Mouse (Mus musculus) natural killer cell, adult 2 months (primary cell): ENCODE data around the gene Zfp654.

ENCODE experiments used
- DNase-seq, 2 experiments: peaks; one replicate each; pipeline ENCODE4 v3.0.0; 2022; ENCODE audit warnings: low spot score in 2 of 2

Gene Zfp654

DNA sequence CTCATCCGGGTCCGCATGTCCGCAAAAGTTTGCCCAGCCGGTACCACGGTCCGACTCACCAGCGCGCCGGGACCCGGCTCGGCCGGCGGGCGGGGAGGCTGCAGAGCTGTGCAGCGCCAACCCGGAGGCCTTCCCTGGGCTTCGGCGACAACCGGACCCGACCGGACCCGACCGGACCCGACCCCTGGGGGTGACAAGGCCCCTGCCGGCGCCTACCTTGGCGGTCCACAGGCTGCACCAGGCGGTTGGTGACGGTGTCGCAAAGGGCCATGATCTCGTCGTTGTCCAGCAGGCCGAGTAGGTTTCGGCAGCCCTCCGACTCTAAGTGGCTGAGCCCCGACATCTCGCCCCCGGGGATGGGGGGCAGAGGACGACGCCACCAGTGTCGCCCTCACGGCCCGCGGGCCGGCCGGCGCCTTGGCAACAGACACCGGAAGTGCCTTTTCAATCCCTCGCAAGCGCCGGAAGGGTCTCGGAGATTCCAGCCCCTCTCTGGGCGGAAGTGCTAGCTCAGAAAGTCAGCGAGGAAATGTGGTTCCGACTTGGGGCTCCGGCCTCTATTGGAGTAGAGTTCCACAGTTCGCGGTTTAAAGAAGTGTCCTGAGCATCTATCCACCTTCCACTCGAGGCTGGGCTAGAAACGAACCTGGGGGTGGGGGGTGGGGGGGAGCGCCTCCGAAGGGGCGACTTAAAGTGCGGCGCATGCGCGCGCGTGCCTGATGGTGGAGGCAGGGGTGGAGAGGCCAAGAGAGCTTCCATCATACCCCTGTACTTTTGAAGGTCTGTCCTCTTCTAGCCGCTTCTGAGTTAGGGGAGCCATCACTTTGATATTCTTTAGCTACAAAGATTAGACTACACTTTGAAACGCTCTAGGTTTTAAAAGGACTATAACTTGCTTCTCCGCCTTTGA, 80.7 kb downstream of the Zfp654 start, which contains the start of gene 4930453N24Rik:
4930453N24Rik (minus strand) TSS at position 641 of the 910 bp plus-strand sequence.
- peak; percentile 82 to 85 for DNase-seq

DNA sequence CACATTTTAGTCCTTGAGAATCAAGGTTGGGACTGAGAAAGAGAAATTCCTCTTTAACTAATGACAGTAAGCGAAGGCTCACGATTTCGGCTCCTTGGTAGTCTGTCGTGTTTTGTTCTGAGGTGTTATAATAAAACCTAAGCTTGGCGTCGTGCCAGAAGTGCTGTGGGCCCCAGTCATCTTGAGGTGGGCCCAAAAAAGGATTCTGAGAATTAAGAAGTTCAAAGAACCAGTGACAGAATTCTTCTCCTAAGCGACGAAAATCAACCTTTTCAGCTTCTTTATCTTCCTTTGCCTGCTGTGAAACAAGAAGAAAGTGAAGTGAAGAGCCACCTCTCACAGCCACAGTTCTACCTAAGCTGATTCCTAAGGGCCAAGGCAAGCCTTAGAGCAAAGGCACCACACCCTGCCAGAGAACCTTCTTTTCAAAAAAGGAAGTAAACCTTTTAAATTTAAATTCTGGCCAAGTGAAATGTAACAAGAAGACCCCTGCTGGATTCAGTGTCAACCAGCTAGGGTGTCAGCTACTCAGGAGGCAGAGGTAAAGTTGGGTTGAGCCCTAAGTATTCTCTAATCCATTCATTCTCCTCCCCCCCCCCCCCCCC, 84.7 kb downstream of the Zfp654 start:
- peak; percentile 14 for DNase-seq

DNA sequence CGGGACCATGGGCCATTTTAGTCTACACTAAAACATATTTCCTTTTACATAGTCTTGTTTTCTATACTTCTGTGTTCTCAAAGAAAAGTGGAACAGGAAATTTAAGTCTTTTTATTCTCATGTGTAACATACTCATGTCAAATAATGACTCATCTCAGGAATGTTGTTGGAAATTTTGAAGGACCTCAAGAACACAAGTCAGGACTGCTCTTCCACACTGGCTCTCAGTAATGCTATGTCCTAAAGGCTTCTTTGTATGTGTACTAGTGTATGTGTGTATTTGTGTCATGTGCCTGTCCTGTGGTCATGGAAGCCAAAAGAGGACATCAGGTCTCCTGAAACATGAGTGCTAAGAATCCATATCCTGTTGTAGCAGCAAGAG, 92.2 kb downstream of the Zfp654 start:
- DNase-seq = no peak

DNA sequence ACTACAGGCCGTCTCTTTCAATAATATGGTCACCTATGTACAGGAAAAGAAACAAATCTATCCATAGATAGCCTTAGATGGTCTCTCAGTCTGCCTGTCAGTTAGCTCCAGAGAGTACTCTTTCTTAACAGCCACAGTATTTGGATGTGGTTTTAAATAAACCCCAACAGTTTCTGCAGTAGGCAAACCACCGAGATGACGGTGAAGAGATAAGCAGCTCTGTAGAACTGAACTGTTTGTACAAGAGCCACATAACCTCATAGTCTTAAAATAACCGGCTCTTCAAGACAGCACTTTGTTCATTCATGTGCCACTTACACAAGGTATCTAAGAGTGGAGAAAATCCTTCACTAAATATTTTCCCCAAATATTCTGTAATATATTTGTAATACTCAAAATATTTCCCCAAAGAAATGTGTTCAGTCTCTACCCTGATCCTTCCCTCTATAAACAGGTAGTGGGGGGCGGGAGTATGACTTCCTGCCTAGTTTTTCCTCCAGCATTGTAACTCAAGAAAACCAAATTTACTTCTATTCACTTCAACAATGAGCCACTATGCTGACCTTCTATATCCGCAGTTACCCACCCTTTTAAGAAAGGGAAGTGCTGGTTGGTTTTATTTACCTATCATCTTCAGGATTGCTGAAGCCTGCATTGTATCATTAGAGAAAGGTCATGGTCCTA, 92.7 kb downstream of the Zfp654 start:
- peak; percentile 60 to 74 for DNase-seq

DNA sequence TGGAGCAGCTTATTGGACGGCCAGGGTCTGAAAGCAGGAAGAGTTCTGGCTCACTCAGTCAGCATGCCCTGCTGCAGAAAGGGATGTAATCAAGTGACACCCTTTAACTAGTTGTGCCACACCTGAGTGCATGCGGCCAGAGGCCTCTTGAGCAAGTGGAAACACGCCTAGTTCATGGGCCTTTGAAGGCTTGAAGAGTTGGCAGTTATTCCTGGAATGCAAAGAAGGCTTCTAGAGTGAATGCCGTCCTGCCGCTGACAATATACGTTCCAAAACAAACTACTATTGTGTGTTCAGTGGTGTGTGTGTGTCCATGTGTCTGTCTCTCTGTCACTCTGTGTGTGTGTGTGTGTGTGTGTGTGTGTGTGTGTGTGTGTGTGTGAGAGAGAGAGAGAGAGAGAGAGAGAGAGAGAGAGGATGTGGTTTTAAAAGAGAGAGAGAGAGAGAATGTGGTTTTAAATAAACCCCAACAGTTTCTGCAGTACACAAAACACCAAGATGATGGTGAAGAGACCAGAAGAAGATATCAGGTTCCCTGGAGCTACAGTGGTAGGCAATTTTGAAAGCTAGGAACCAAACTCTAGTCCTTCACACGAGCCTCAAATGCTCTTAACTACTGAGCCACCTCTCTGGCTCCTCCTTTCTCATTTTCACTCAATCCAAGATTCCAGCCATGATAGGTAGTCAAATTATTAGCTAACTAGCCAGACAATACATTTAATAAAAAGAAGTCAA, 93.6 kb downstream of the Zfp654 start:
- DNase-seq = peak; percentile 14 to 47

DNA sequence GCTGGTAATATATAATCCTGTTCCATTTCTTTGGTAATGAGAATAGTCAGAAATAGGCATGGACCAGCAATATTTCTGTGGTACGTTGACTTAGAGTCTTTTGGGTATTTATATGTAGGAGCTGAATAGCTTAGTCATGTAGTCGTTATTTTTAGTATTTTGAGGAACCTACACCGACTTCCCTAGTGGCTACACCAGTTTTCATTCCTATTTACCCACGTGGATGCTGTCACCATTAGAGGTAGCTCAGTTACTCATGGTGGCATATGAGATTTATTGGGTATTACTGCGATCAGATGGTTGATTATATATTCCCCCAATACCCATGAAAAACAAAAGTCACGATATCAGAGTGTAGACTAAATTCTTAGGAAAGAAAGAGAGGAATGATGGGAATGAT, 95.1 kb downstream of the Zfp654 start:
- no peak for DNase-seq

DNA sequence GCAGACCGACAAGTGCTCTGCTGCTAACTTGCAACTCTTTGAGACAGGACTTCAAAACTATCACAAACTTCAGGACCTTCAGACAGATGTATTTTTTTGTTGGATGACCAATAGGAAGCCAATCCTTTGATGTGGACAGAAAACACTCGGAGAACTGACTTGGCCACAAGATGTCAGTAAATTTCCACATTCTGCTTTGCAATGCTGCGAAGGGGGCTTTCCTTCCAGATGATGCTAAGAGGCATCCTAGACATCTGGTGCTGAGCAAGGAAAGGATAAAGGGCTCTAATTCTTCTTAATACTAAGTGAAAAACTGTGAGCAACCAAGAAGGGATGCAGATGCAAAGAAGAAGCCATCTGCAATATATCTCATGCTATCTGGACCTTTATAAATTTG, 96.7 kb downstream of the Zfp654 start:
- DNase-seq = peak; percentile 21 to 41

DNA sequence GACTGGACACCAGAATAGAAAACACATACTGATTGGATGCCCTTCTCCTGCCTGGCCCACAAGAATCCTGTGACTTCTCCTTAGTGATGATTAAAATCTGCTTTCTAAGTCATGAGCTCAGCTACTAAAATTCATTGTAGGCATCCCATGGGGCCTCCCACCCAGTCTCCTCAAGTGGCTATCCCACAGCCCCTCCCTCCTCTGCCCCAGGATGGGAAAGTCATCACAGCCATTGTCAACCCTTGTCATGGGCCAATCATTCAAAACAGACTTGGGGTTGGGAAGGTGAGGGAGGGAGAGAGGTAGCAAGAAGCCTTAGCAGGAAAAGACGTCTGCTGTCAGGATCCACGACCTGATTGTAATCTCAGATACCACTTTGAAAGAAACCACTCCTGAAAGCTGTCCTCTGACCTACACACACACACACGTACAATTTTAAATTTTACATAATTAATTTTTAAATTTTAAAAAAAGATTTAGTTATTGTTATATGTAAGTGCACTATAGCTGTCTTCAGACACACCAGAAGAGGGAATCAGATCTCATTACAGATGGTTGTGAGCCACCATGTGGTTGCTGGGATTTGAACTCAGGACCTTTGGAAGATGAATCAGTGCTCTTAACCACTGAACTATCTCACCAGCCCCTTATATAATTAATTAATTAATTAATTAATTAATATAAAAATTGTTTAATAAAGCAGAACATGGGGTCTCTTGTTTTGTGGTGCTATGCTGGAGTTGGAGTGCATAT, 97.3 kb downstream of the Zfp654 start:
- no peak for DNase-seq

DNA sequence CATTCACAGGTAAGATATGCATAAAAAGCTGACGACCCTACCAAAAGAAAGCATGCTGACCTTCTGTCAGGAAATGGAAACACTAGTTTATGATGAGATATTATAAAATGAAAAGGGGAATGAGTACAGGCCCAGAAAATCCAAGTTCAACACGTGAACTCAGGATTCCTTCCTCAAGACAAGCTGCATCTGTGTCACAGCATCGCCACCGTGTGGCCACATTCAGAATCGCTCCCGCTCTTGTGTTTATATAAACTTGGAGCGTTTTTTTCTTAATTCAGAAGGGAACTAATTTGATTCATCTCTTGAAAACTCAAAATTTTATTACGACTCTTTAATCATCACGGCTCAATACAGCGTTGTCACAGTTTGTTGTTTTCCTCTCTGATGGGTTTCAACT, 103.2 kb downstream of the Zfp654 start:
- DNase-seq = peak; percentile 35 to 38

DNA sequence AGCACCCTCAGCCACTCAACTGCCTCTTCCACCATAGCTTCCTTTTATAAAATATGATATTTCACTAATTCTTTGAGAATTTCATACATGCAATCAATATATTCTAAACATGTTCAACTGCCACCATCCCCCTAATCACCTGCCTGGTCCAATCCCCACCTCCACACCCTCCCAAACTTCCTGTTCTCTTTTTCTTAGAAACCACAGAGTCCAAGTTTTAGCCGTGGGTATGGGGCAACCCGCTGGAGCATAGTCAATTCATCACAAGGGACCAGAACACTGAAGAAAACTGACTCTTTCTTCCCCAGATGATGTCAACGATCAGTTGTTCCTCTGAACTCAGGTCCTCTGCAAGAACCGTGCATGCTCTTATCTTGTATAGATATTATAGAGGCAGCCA, 106.4 kb downstream of the Zfp654 start:
- no peak for DNase-seq

DNA sequence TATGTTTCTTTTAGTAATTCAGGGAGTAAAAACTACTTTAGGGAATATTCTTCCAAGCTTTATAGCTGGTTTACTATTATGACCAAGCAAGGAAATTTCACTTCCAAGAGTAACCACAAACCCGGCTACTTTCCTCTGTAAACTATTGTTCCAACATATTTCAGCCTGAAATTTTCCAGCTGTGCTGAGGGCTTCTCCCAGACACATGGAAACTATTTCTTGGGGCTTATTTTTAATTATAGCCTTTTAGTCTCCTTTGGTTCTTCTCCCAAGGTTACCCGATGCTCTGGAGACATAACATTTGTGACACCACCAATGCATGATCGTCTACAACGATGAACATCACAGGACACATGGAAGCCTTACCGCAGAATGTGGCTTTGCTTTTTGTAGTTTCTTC, 114.2 kb downstream of the Zfp654 start:
- DNase-seq = no peak
